13 mouse cellular contexts compared by ENCODE assay signal in genomic region chr10:20492216-20492964, GRCm38 (mm10).
DNase-seq lines count a peak whose midpoint lies in the region; ATAC-seq and TF ChIP-seq lines count a peak whose summit lies in the region.
"Had no signal": no experiment of that assay in that cellular context is flagged by ENCODE, and none has a peak within 500 bp of the region (broad histone marks: within the 10 kb centered on the region; RNA-seq: fewer than 3 reads in every experiment).

No protein-coding gene starts in this region.

- H3K27ac ChIP-seq in midbrain, embryonic 11.5 days (ENCODE audit: low read depth, low read length) = no peak overlapping the region
- no peak overlapping the region for H3K27ac ChIP-seq in midbrain, embryonic 10.5 days (replicated peaks)
- peak overlapping the region; percentile 78 for H3K27ac ChIP-seq in heart, embryonic 12.5 days (ENCODE audit: poor library complexity, severe bottlenecking)
- no peak overlapping the region for H3K27ac ChIP-seq in midbrain, postnatal 0 days (ENCODE audit: low read depth, low read length)
- H3K27ac ChIP-seq: embryonic facial prominence, embryonic 12.5 days; kidney, postnatal 0 days had no signal

- TF ChIP-seq CTCF in midbrain, postnatal 0 days (IDR thresholded peaks at IDR 0.05) = no peak

- H3K36me3 ChIP-seq in midbrain, embryonic 11.5 days (ENCODE audit: control insufficient read depth, insufficient read depth, low read length) = no peaks in the 10 kb centered on the region
- H3K36me3 ChIP-seq in midbrain, embryonic 10.5 days = no peaks in the 10 kb centered on the region
- H3K36me3 ChIP-seq in heart, embryonic 12.5 days = no peaks in the 10 kb centered on the region
- no peaks in the 10 kb centered on the region for H3K36me3 ChIP-seq in midbrain, postnatal 0 days (ENCODE audit: insufficient read depth, low read length)
- H3K36me3 ChIP-seq: embryonic facial prominence, embryonic 12.5 days had no signal

- no peaks in the 10 kb centered on the region for H3K4me1 ChIP-seq in midbrain, embryonic 11.5 days (ENCODE audit: control insufficient read depth, insufficient read depth, low read length)
- 0 out of 2 replicates have a peak, but pooled peaks cover 3% of the 10 kb centered on the region for H3K4me1 ChIP-seq in midbrain, embryonic 10.5 days
- H3K4me1 ChIP-seq in heart, embryonic 12.5 days (replicated peaks) = peaks cover 52% of the 10 kb centered on the region
- no peaks in the 10 kb centered on the region; the same call in 1 of the 2 replicates for H3K4me1 ChIP-seq in midbrain, postnatal 0 days (ENCODE audit: insufficient read depth, low read length)

- no peak for ATAC-seq in midbrain, embryonic 11.5 days (ENCODE audit: low FRiP score)
- peak; percentile 46 for ATAC-seq in heart, embryonic 12.5 days (ENCODE audit: insufficient number of reproducible peaks, low FRiP score)
- ATAC-seq in midbrain, postnatal 0 days (ENCODE audit: low FRiP score) = no peak

- no peak overlapping the region for H3K4me3 ChIP-seq in midbrain, embryonic 11.5 days (ENCODE audit: low read depth, low read length)
- H3K4me3 ChIP-seq in midbrain, embryonic 10.5 days = no peak overlapping the region
- H3K4me3 ChIP-seq in heart, embryonic 12.5 days = no peak overlapping the region
- H3K4me3 ChIP-seq in midbrain, postnatal 0 days (ENCODE audit: low read depth, low read length) = no peak overlapping the region
- H3K4me3 ChIP-seq: embryonic facial prominence, embryonic 12.5 days; megakaryocyte, embryonic 14.5 days had no signal

- H3K4me2 ChIP-seq in midbrain, embryonic 11.5 days = no peak overlapping the region
- no peak overlapping the region; the same call in 1 of the 2 replicates for H3K4me2 ChIP-seq in heart, embryonic 12.5 days
- H3K4me2 ChIP-seq in midbrain, postnatal 0 days (ENCODE audit: low read depth, low read length, poor library complexity, severe bottlenecking) = no peak overlapping the region
- H3K4me2 ChIP-seq: embryonic facial prominence, embryonic 12.5 days had no signal

- no peaks in the 10 kb centered on the region for H3K9me3 ChIP-seq in midbrain, embryonic 11.5 days (ENCODE audit: control insufficient read depth, low read length)
- H3K9me3 ChIP-seq in midbrain, embryonic 10.5 days (replicated peaks) = no peaks in the 10 kb centered on the region
- H3K9me3 ChIP-seq in heart, embryonic 12.5 days (replicated peaks) = no peaks in the 10 kb centered on the region
- no peaks in the 10 kb centered on the region for H3K9me3 ChIP-seq in midbrain, postnatal 0 days (ENCODE audit: low read length)
- H3K9me3 ChIP-seq: embryonic facial prominence, embryonic 12.5 days; megakaryocyte, embryonic 14.5 days had no signal

- whole genome bisulfite sequencing in midbrain, embryonic 11.5 days = 70% methylated on average over 11 of the region's 11 CpGs
- 74% methylated on average over 11 of the region's 11 CpGs for WGBS in midbrain, embryonic 10.5 days
- WGBS in heart, embryonic 12.5 days = 40% methylated on average over 11 of the region's 11 CpGs
- 56% methylated on average over 11 of the region's 11 CpGs for WGBS in midbrain, postnatal 0 days

- DNase-seq in kidney, adult 18-20 months = peak; percentile 18
- DNase-seq in kidney, postnatal 10 days = no peak
- peak; percentile 71 for DNase-seq in midbrain, embryonic 11.5 days (ENCODE audit: low spot score, missing footprints)
- DNase-seq in midbrain, embryonic 10.5 days (ENCODE audit: low spot score) = no peak
- peak; percentile 32 for DNase-seq in midbrain, postnatal 0 days (ENCODE audit: low spot score)
- DNase-seq in urinary bladder, postnatal 10 days (ENCODE audit: low spot score) = no peak
- DNase-seq in cerebellum, adult 11-12 months = no peak
- DNase-seq: gastrocnemius, postnatal 10 days; thymus, postnatal 4 days had no signal

- H3K27me3 ChIP-seq in midbrain, embryonic 11.5 days (ENCODE audit: control insufficient read depth, insufficient read depth, low read length) = no peaks in the 10 kb centered on the region
- H3K27me3 ChIP-seq in midbrain, embryonic 10.5 days (ENCODE audit: low read depth, poor library complexity, severe bottlenecking) = no peaks in the 10 kb centered on the region
- no peaks in the 10 kb centered on the region for H3K27me3 ChIP-seq in heart, embryonic 12.5 days (replicated peaks)
- no peaks in the 10 kb centered on the region for H3K27me3 ChIP-seq in midbrain, postnatal 0 days (ENCODE audit: insufficient read depth, low read length)
- H3K27me3 ChIP-seq: embryonic facial prominence, embryonic 12.5 days had no signal

- H3K9ac ChIP-seq in midbrain, embryonic 11.5 days (ENCODE audit: low read length) = no peak overlapping the region
- no peak overlapping the region for H3K9ac ChIP-seq in heart, embryonic 12.5 days
- no peak overlapping the region for H3K9ac ChIP-seq in midbrain, postnatal 0 days (replicated peaks; ENCODE audit: low read length, poor library complexity, severe bottlenecking)
- H3K9ac ChIP-seq: embryonic facial prominence, embryonic 12.5 days had no signal

Comparison
In these comparisons a context has a peak if more than half of its experiments do, and no peak if none do; other contexts are left out.
1. DNase-seq: peak in kidney, adult 18-20 months (single experiment), midbrain, embryonic 11.5 days (single experiment) and midbrain, postnatal 0 days (single experiment); none in kidney, postnatal 10 days (single experiment), midbrain, embryonic 10.5 days (single experiment), urinary bladder, postnatal 10 days (single experiment) and cerebellum, adult 11-12 months (single experiment).